Mouse (Mus musculus) kidney, adult 9 months (tissue): ENCODE results near the gene Ramp1.

Source experiments
- DNase-seq: peaks from one replicate; pipeline ENCODE4 v3.0.0; 2022

Gene Ramp1

GRCm38 (mm10) chr1:91179533-91180173 lies at the start of gene Ramp1:
Gene Ramp1 (plus strand): TSS chr1:91179822.
- DNase-seq: no peak

DNA sequence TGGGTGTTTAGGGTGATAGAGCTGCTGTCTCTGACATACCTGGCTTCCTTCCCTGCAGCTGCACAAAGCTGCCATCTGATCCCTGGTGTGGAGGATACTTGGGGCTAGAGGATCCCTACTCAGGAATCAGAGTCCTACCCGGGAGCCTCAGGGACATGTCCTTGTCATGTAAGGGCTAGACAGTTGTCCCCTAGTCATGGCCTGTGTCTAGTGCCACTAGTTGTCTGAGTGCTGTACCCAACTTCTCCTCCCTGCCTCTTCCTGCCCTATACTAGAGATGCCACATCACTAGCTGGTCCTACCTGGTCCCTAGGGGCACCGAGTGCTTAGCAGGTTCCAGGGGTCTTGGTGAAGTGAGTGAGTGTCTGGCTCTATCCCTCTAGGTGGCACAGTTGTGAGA lies 42.6 kb upstream of the Ramp1 start:
- DNase-seq: no peak

GRCm38 (mm10) chr1:91144813-91145212 lies 34.8 kb upstream of the Ramp1 start, which contains the start of gene Rbm44:
Gene Rbm44 (plus strand): TSS chr1:91145089.
- no peak for DNase-seq

GRCm38 (mm10) chr1:91151509-91151908 lies 28.1 kb upstream of the Ramp1 start:
- no peak for DNase-seq

- no peak for DNase-seq
Observed at GRCm38 (mm10) chr1:91166798-91167197, 12.8 kb upstream of the Ramp1 start.

- no peak for DNase-seq
Observed at GRCm38 (mm10) chr1:91169157-91169556, 10.5 kb upstream of the Ramp1 start.

DNA sequence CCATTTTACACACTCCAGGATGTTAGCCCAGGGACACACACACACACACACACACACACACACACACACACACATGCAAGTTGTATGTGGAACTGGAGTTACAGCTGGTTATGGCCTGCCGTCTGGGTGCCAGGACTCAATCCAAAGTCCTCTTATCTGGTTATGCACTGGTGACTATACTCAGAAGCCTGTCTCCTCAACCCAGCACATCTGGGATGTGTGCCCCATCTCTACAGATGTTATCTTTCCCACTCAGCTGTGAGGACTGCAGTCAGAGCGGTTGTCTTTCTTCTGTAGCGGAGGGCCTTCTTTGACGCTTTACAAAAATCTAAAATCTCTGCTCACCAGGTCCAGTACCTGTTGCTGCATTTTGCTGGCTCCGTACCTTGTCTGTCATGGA lies 4.8 kb upstream of the Ramp1 start:
- no peak for DNase-seq

DNA sequence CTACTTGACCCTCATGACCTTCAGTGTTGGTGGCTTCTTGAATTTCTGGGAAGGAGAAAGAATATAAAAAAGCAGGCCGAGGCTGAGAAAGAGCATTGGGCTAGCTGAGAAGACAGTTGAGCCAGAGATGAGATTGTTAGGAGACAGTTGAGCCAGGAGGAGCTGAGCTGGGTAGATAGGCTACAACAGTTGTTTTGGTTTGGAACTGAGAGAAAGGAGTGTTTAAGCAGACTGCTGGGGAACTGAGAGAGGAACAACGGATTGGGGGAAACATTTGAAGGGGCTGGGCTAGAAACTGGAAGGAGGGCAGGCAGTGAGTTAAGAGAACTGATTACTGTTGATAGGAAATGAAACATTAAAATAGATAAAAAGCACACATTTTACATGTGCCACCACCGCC lies 3.6 kb upstream of the Ramp1 start:
- DNase-seq: no peak

DNA sequence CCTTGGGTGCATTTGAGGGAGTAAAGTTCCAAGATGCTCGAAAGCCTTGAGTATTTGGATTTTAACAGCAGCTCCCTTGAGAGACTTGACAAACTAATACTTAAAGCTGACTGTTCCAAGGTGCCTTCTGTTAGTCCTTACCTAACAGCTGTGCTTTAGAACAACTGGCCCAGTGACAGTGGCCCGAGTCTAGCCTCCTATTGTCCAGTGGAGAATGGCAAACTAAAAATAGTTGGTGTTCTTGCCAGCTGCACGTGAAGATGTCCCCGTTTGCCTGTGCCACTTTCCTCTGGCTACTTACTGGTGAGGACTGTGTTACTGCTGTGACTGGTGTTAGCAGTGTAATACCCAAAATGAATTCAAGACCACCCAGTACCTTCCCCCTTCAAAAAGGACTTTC lies 2.8 kb upstream of the Ramp1 start:
- no peak for DNase-seq

DNA sequence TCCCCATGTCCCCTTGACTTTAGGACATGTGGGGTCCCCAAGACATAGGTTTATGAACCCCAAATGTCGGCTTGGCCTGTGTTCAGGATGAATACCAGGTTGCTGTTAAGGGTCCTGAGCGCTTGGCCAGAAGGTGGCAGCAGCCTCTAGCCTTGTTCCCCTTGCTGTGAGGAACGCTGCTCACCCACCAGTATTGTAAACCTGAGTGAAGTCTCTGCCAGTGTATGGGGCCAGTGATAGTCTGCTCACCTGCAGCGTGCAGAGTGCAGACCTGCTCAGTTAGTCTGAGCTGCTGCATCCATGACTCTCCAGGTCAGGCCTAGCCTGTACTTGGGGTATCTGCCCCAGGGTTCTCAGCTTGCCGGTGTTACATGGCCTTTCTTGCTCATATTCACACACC lies 536 bp upstream of the Ramp1 start:
- peak; percentile 56 for DNase-seq

GRCm38 (mm10) chr1:91180174-91180565 lies 548 bp downstream of the Ramp1 start:
- DNase-seq: no peak

GRCm38 (mm10) chr1:91180723-91181122 lies 1.1 kb downstream of the Ramp1 start:
- DNase-seq: no peak

DNA sequence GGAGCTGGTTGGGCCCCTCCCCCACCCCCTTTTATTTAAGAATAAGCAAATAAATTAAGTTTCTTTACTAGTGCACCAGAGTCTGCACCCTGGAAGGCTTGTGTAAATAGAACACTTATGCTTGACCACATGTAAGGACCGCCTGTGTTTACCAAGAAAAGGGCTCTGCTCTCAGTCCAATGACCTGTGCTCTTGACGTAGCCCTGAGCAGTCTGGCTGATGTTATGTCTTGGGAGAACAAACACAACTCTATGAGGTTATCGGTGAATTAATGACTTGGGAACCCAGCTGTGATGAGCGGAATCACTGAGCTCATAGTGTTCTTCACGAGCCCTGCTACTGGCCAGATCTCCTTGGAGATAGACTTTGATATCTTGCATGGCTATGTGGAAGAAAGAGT lies 1.6 kb downstream of the Ramp1 start:
- peak; percentile 11 for DNase-seq

- no peak for DNase-seq
Observed at GRCm38 (mm10) chr1:91181784-91182450, 2.3 kb downstream of the Ramp1 start.

DNA sequence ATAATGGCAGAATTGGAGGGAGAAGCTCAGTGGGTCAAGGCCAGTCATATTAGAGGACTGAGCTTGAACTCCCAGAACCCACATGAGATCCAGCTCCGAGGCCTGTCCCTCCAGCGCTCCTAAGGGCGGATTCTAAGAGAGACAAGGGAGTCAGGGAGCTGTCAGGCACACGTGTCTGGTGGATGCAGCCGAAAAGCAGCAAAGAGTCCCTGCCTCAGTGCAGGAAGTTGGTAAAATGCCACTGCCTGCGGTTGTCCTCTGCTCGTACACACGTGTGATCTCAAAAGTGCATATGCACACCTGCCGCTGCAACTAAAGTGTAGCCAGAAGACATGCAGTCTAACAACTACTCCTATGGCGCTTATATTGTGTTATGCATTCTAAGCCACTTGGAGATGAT lies 3.7 kb downstream of the Ramp1 start:
- DNase-seq: no peak

DNA sequence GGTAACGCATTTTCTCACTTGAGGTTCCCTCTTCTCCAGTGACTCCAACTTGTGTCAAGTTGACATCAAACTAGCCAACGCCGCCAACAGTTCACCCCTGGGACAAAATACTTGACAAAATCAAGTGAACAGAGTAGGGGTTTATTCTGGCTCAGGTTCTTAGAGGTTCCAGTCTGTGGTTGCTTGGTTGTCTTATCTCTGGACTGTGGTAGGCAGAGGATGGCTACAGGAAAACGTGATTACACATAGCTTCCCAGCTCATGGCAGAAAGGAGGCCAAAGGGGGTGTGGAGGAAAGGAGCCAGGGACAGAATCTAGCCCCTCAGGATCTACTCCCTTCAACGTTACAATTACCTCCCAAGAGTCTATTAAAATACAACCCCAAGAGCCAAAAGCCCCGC lies 7.1 kb downstream of the Ramp1 start:
- DNase-seq: no peak

GRCm38 (mm10) chr1:91187315-91187714 lies 7.7 kb downstream of the Ramp1 start:
- DNase-seq: no peak

DNA sequence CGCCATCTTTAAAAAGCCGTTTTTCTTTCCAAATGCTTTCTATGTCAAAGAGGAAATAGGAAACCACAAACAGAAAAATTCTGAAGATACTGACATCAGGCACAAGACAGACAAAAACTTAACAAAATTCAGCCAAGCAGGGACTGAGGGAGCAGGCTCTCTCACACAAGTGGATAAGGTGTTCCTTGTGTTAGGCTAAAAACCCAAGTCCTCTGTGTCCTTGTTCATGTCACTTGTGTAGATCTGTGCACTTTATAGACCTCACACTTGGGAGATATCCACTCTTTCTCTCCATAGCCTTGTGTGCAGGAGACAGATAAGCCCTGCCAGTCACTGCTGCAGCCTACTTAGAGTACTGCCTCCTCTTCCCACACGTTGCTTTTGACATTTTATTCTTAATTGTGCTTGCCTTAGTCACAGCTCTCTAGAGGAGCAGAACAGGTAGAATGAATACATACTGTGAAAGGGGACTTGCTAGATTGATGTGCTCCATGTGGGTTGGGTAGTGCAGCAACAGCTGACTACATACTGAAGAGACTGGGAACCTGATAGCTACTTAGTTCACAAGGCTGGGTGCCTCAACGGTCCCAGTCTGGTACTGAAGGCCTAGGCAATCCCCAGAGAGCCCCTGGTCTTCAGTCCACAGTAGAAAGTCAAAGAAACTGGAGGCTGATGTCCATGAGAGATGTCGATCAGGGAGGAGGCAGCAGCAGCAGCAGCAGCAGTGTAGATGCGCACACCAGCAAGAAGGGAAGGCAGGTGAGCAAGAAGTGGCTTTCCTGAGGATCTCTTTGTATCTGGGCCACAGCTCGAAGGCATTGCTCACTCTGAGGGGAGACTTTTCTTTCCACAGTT lies 8.4 kb downstream of the Ramp1 start:
- DNase-seq: no peak

GRCm38 (mm10) chr1:91188851-91189460 lies 9.3 kb downstream of the Ramp1 start:
- DNase-seq: no peak

DNA sequence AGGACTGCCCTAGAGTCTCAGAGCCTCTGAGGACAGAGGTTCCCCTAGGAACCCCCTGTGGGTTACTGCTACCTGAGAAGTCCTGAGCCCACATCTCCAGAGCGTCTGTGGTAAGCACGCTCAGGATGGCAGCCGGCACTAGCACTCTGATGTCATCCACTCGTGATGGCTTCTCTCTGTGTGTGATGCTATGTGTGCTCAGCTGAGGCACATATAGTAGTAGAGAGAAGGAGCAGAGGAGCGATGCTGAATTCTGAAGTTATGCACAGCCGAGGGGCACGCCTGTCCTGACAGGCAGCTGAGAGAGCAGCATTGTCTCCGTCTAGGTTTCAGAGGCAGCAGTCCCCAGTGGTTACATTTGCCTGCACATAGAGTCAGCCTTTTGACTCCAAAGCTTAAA lies 12.6 kb downstream of the Ramp1 start:
- DNase-seq: no peak

GRCm38 (mm10) chr1:91193242-91193641 lies 13.6 kb downstream of the Ramp1 start:
- no peak for DNase-seq

DNA sequence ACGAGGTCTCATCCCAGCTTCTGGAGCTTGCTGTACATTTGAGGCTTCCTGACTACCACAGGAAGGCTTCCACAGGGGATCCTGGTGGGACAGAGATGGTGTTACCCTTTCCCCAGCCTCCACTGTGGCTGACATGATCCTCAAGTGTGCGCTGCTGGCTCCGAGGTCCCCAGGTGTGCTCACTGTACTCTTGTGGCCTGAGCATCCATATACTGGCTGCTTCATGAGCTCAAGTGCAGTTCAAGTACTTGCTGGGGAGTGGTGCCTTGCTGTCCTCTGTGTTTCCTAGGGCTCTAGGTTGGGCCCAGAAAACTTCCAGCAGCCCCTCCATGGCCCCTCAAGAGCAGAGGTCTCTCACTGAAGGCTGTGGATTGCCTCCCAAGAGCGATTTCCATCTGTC lies 14.1 kb downstream of the Ramp1 start:
- no peak for DNase-seq

DNA sequence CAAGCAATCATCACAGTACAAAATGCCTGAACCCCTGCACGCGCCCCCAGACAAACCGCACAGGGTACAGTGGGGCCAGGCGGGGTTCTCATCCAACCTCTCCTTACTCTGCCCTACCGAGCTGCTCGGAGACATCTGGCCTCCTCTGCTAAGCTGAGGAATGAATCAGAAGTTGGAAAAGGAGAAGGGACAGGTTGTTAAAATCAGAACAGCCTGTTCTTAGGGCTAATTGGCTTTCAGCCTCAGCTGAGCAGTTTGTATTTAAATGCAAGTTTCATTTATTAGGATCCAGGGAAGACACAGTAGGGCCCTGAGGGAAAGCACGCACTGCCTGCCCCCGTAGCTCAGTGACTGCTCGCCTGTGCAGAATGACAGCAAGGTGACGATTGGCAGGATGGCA lies 20.2 kb downstream of the Ramp1 start:
- DNase-seq: no peak

DNA sequence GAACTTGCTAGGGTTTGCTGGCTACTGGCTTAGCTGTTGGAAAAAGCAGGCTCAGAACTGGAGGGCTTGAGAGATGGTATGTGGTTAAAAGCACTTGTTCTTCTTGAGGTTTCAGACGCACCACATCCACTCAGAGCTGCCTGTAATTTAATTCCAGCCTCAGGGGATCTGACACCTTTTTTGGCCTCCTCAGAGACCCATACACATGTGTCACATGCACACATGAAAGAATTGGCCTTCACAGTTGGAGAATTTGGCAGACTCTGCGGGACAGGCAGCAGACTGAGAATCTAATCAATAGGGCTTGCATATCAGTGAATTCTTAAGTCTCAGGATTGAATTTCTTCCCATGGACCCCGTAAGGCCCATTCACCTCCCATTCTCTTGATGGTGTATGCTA lies 21.5 kb downstream of the Ramp1 start:
- no peak for DNase-seq
